Mouse (Mus musculus): ENCODE results near the gene Tma7.

GRCm38 (mm10) chr9:109049316-109049715 is 33.1 kb downstream of the Tma7 start:
- no peak for TF ChIP-seq CTCF (IDR thresholded peaks at IDR 0.05 in 2 of 3, conservative IDR thresholded peaks at IDR 0.05 in 1 of 3; ENCODE audit: control insufficient read depth in 1 of 3, insufficient read depth in 1 of 3, low read depth in 2 of 3, low read length in 3 of 3, poor library complexity in 1 of 3, severe bottlenecking in 1 of 3)
- no peak for TF ChIP-seq GATA1 (IDR thresholded peaks at IDR 0.05; ENCODE audit: low read depth, low read length)
- TF ChIP-seq BHLHE40 (IDR thresholded peaks at IDR 0.05; ENCODE audit: borderline replicate concordance, low read depth, low read length), result no peak
- no peak for TF ChIP-seq GABPA (IDR thresholded peaks at IDR 0.05; ENCODE audit: low read depth, low read length)
- TF ChIP-seq EP300 (IDR thresholded peaks at IDR 0.05; ENCODE audit: low read depth in 1 of 2, low read length in 2 of 2), result no peak
- TF ChIP-seq CHD1 (IDR thresholded peaks at IDR 0.05; ENCODE audit: low read depth, low read length), result no peak
- TF ChIP-seq NRF1 (IDR thresholded peaks at IDR 0.05; ENCODE audit: insufficient read depth, low read depth, low read length, poor library complexity, severe bottlenecking), result no peak
- no peak for TF ChIP-seq TAL1 (IDR thresholded peaks at IDR 0.05; ENCODE audit: low read length)
- TF ChIP-seq UBTF (IDR thresholded peaks at IDR 0.05; ENCODE audit: borderline replicate concordance, insufficient read depth, low read depth, low read length), result no peak

Measured in MEL (cell line).